Mouse (Mus musculus) embryonic fibroblast, embryonic 13.5 days (primary cell): ENCODE measurements around the gene Rhbdl2. TPM values are rescaled to one million over a fixed set of nuclear protein-coding genes. Genes with fewer than 3 reads are reported as not detected.

Source experiments
- H3K27ac ChIP-seq: 2 replicates; pipeline ENCODE4 v1.5.1; 2012; ENCODE audit warnings: low read length, control low read depth, inconsistent platforms; ENCODE audit not compliant: insufficient read depth
- H3K4me1 ChIP-seq: 2 replicates; pipeline ENCODE4 v1.6.1; 2011; ENCODE audit warnings: low read length; ENCODE audit not compliant: control insufficient read depth, insufficient read depth
- H3K4me3 ChIP-seq: 2 replicates; pipeline ENCODE4 v1.5.1; 2011; ENCODE audit warnings: mild to moderate bottlenecking, control low read depth, low read length; ENCODE audit not compliant: insufficient read depth
- CTCF ChIP-seq: IDR thresholded peaks from 2 replicates; pipeline ENCODE4 v1.5.1; 2011; ENCODE audit warnings: mild to moderate bottlenecking, control low read depth, low read length, moderate library complexity, borderline replicate concordance; ENCODE audit not compliant: insufficient read depth
- POLR2A ChIP-seq: IDR thresholded peaks from 2 replicates; pipeline ENCODE4 v1.6.1; 2011; ENCODE audit warnings: low read depth, mild to moderate bottlenecking, control low read depth, low read length, moderate library complexity
- polyA plus RNA-seq: library from polyadenylated mRNA; stranded (reverse); fragments of >200 nt; gene quantifications from 2 replicates; pipeline ENCODE4 v1.2.4, GENCODE M21; 2011; ENCODE audit warnings: low read depth; ENCODE audit not compliant: missing spikeins, insufficient read length

Gene Rhbdl2
- polyA plus RNA-seq, 1 experiment = 0.76 TPM

- H3K4me3 ChIP-seq = no peak overlapping the region
- no peak overlapping the region for H3K27ac ChIP-seq
- no peaks in the 10 kb centered on the region for H3K4me1 ChIP-seq
- TF ChIP-seq CTCF = no peak
- no peak for TF ChIP-seq POLR2A
Observed at GRCm38 (mm10) chr4:123758306-123758705, 29.4 kb upstream of the Rhbdl2 start.

GRCm38 (mm10) chr4:123765071-123765470 is 22.6 kb upstream of the Rhbdl2 start:
- no peaks in the 10 kb centered on the region for H3K4me1 ChIP-seq
- no peak overlapping the region for H3K27ac ChIP-seq
- TF ChIP-seq CTCF (no peak), POLR2A (no peak)
- H3K4me3 ChIP-seq = no peak overlapping the region

DNA sequence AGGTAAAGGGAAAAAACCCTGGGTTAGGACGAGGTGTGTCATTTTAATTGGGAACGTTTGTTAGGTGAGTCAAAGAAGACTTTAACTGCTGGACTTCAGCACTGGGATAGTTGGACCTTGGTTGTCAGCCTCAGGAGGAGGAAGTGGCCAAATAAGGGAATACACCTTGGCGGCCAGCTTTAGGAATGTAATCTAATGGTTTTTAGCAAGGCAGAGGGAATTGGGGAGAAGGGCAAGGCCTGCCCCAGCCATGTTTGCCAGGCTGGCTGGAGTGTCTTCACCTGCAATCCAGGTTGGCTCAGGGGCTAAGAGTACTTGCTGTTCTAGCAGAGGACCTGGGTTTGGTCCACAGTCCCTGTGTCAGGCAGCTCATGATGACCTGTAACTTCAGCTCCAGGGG is 19.9 kb upstream of the Rhbdl2 start:
- no peak for TF ChIP-seq CTCF
- TF ChIP-seq POLR2A = no peak
- Histone ChIP-seq H3K27ac (no peak overlapping the region), H3K4me1 (no peaks in the 10 kb centered on the region), H3K4me3 (no peak overlapping the region)

DNA sequence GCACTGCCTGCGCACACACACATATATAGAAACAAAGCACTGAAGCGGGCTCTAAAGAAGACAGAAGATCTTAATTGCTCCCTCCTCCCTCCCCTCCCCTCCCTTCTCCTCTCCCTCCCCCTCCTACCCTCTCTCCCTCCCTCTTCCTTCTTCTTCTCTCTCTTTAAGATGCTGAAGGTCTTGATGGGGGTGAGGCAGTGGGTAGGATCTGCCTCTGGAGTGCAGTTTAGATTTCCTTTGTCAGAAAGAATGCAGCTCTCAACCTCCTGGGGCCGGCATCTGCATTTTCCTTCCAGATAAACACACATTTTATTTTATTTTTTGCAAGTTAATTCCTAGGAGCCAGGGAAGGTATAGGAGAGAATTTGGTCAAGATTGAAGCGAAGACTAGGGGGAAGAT is 19.4 kb upstream of the Rhbdl2 start:
- no peak overlapping the region for H3K4me3 ChIP-seq
- H3K27ac ChIP-seq = no peak overlapping the region
- H3K4me1 ChIP-seq = no peaks in the 10 kb centered on the region
- TF ChIP-seq CTCF (no peak), POLR2A (no peak)

GRCm38 (mm10) chr4:123792666-123793065 is 5.0 kb downstream of the Rhbdl2 start:
- no peak overlapping the region for H3K4me3 ChIP-seq
- no peak overlapping the region for H3K27ac ChIP-seq
- TF ChIP-seq POLR2A = no peak
- no peak for TF ChIP-seq CTCF
- H3K4me1 ChIP-seq = no peaks in the 10 kb centered on the region

GRCm38 (mm10) chr4:123793136-123793535 is 5.5 kb downstream of the Rhbdl2 start:
- no peak for TF ChIP-seq CTCF
- no peak for TF ChIP-seq POLR2A
- H3K27ac ChIP-seq = no peak overlapping the region
- H3K4me1 ChIP-seq = no peaks in the 10 kb centered on the region
- no peak overlapping the region for H3K4me3 ChIP-seq

DNA sequence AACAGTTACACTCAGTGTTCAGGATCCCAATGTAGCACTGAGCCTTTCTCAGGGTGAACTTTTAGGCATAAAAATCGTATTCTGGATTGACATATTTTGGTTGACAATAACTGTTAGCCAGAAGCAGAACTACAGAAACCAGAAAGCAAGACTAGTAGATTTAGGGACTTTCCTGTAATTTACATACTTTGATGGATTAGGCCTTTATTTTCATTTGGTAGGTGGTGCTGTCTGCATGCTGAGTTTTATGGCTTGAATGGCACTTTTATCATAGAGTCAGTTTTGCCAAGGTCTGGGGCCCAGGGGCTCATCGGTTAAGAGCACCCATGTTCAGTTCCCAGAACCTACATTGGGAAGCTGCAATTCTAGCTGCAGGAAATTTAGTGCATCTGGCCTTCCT is 7.4 kb downstream of the Rhbdl2 start:
- Histone ChIP-seq H3K27ac (no peak overlapping the region), H3K4me1 (no peaks in the 10 kb centered on the region), H3K4me3 (no peak overlapping the region)
- no peak for TF ChIP-seq CTCF
- no peak for TF ChIP-seq POLR2A

DNA sequence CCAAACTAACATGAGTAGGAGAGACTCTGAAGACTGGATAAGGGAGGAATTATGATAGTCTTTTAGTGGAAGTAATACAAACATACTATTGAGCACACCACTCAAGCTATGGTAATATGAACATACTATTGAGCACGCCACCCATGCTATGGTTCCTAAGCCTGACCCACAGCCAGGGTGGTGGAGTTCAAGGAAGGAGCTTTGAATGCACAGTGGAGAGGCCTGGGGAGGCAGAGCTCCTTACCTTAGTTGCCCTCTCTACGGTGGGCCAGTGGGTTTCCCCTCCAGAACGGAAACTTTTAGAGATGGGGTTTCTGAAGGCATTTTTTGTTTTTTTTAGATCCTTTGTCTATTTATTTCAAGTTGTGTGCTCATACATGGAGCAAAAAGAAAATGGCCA is 9.7 kb downstream of the Rhbdl2 start:
- Histone ChIP-seq H3K4me1 (peaks cover 2% of the 10 kb centered on the region; the same call in 1 of the 2 replicates), H3K4me3 (no peak overlapping the region), H3K27ac (no peak overlapping the region)
- TF ChIP-seq CTCF (no peak), POLR2A (no peak)

DNA sequence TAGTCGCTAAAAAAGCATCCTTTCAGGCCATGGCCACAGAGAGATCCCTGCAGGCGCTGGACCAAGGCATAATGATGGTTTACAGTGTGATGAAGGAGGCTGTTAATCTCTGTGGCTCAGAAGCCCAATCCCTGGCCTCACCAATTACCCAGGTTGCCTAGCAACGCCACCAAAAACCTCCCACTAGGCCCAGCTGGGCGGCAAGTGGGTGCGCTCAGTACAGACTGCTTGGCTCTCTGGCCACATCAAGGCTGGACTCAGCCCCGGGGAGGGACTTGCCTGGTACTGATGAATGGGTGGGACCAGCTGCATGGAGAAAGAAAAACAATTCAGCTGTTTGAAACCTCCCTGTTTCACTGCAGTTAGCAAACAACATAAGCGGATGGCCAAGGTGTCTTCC is 10.2 kb downstream of the Rhbdl2 start:
- TF ChIP-seq CTCF (no peak), POLR2A (no peak)
- Histone ChIP-seq H3K27ac (no peak overlapping the region), H3K4me1 (peaks cover 6% of the 10 kb centered on the region), H3K4me3 (no peak overlapping the region)

- TF ChIP-seq CTCF (no peak), POLR2A (peak; percentile 34; the same call in 1 of the 2 replicates)
- H3K4me1 ChIP-seq = peaks cover 11% of the 10 kb centered on the region
Observed at GRCm38 (mm10) chr4:123803642-123804041, 16.0 kb downstream of the Rhbdl2 start.

GRCm38 (mm10) chr4:123808304-123808703 is 20.6 kb downstream of the Rhbdl2 start:
- no peak for TF ChIP-seq CTCF
- no peak for TF ChIP-seq POLR2A

More at GRCm38 (mm10) chr4:123803642-123804041, 16.0 kb downstream of the Rhbdl2 start:
- H3K4me3 ChIP-seq = no peak overlapping the region
- H3K27ac ChIP-seq = peak overlapping the region; percentile 94

More at GRCm38 (mm10) chr4:123808304-123808703, 20.6 kb downstream of the Rhbdl2 start:
- H3K27ac ChIP-seq = no peak overlapping the region
- no peak overlapping the region for H3K4me3 ChIP-seq
- H3K4me1 ChIP-seq = 0 out of 2 replicates have a peak, but pooled peaks cover 2% of the 10 kb centered on the region
